Mouse (Mus musculus) urinary bladder, adult 18-20 months (tissue): ENCODE results near the gene Ninj1.

Experiments used
- DNase-seq, 2 experiments: peaks; one replicate each; pipeline ENCODE4 v3.0.0; 2022; ENCODE audit warnings: low spot score in 2 of 2, mixed read lengths in 2 of 2

Ninj1 gene

DNA sequence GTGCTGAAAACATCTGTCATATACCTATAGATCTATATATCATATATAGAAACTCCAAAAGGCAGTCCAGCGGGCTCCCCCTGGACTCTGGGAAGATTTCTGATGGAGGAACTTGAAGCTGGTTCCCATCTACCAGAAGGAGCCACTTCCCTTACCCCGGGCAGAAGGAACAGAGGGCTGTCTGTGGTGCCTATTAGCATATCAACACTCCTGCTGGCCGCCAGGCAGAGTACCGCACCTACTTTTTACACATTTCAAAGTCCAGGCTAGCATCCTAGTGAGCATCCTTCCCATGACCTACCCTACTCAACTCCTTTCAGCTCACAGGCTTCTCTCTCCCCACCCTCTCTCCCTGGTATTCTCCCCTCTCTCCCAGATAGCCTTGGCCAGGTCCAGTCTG, 38.3 kb downstream of the Ninj1 start:
- DNase-seq, result no peak

DNA sequence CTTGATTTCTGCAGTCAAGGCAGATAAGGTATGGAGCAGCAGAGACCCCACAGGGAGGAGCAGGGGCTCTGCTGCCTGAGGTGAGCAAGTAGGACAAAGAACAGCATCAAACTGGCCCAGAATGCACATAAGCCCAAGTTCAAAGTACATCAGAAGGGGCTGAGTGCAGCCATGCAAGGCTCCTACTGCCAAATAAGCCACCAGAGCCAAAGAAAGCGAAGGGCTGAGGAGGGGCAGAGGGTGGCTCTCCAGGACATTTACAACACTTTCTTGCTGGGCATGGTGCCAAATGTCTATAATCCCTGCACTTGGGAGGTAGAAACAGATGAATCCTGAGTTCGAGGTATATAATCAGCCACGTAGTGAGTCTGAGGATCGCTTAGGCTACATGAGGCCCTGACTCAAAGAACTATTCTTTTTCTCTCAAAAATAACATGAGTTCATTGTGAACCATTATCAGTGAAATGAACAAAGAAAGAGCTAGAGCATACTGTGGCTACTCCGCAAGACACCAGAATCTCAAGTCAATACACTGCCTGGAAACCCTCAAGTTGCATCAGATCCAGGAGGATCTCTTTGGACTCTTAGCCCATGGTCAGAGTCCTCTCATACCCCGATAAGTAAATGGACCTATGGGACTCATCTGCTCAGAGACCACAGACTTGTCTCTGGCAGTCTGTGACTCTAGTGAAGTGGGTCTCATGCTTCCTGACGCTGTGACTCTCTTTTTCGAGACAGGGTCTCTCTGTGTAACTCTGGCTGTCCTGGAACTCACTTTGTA, 46.7 kb downstream of the Ninj1 start:
- DNase-seq, result no peak

DNA sequence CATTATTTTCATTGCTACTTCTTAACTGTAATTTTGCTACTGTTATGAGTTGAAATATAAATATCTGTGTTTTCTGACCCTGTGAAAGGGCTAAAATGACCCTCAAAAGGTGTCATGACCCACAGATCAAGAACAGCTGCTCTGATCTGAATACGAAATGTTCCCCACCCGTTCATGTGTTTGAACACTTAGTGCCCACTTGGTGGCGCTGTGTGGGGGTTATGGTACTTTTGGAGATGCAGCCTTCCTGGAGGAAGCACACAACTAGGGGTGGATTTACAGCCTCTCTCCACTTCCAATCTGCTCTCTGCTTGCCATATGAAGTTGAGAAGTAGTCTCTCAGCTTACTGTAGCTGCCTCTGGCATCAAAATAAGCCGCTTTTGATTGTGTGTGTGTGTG, 47.4 kb downstream of the Ninj1 start:
- no peak for DNase-seq

DNA sequence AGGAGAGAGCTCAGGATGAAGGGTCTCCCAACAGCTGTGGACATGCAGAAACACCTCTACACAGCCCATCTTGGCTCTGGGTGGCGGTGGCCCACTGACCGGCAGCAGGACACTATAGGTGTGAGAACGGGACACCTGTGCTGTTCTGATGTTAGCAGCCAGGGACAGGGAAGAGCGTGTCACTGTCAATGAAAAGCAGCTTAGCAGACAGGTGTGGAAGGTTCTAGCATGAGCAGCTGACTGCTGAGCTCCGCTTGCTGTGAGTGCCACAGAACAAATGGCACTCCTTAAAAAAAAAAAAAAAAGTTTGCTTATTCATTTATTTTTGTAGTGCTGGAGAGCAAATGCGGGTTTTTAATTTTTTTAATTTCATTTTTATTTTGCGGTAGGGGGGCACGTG, 50.3 kb downstream of the Ninj1 start:
- no peak for DNase-seq

DNA sequence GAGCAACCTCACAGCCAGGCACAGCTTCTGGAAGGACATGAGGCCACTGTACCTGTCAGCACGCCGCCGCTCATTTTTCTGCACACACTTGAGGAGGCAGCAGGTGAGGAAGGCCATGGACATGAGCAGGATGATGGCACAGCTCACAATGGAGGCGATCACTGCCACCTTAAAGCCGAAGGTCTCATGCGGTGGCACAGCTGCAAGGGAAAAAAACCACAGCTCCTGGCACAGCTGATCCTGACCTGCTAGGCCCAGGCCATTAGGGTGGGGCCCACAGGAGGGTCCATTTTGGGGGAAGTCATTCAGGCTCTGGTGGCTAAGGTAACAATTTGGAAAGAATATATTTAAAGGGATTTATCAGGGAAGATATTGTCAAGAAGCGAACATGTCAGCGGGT, 51.5 kb downstream of the Ninj1 start:
- no peak for DNase-seq

DNA sequence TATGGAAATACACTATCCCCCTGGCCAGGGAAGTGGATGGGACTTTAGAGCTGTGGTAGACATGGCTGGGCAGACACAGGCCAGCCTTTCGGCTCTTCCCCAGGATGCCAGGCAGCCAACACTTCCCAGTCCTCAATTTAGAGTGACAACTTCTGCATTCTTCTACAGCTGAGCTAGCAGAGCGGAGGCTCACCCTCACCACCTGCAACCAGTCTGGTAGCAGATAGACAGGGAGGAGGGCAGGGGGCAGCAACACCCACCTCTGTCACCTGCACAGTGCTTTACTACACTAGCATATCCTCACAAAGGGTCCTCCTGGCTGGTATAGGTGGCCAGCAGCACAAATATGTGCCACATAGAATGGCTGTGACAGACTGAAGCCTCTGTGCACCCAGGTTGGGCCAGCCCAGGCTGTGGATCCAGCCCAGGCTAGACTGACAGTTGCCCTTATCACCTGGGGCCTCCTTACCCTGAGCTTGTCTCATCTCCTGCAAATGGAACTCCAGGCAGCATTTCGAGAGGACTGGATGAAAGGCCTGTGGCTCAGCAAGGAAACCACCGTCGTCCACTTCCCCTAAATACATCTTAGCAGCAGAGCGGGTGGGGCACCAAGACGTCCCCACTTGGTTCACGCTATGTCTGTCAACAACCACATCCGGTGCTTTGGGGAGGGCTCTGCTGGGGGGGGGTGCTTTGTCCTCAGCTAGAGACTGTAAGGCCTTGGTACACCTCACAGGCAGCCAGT, 55.2 kb downstream of the Ninj1 start:
- DNase-seq, result no peak

DNA sequence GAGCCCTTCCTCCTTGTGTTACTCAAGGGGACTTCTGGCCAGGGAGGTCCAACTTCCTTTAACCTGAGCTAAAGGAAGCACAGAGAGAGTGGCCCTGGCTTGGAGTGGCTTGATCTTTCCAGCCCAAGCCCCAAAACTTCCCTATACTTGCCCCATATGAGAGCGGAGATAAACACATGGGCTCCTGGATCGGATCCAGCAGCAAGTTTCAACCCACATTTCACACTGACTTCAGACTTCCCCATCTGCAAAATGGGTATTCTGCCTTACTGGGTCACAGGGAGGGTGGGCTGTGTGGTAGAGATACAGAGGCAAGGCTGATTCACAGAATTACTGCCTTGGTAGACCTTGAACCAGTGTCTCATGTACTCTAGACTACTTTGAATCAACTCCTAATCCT, 56.2 kb downstream of the Ninj1 start:
- DNase-seq, result no peak

DNA sequence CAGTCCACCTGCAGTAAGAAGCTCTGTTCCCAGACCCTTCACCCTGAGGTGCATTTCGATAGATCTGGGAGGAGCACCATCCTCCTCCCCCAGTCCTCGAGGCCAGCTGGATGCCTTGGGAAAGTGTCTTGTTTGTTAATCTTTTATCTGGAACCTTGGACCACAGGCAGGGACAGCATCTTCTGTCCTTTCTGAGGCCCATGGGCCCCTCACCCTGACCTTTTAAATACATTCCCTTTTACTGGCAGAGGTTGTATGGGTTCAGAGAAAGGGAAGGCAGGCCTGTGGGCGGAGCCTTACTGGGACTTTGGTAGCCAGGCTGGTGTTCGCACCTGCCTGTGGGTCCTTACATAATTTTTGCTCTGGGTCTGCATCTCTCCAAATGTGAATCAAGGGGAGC, 58.0 kb downstream of the Ninj1 start:
- no peak for DNase-seq
